Mouse (Mus musculus) intestine, embryonic 15.5 days (tissue): ENCODE data around the gene Msmb. TPM values are rescaled to one million over a fixed set of nuclear protein-coding genes. Genes with fewer than 3 reads are reported as not detected.
"Not testable (repeated sequence)": the region's sequence is repeated elsewhere in the genome, so short reads cannot be mapped to it uniquely, and the experiment has no call there.

ENCODE experiments used
- ATAC-seq: fragments of 200-750 bp; cut with Nextera tagmentation; 2 replicates; pipeline ENCODE4 v1.8.0; 2017; ENCODE audit warnings: moderate TSS enrichment, moderate library complexity
- H3K27ac ChIP-seq: fragments of 300-500 bp; sonication (generic); 2 replicates; pipeline ENCODE4 v1.5.1; 2015; ENCODE audit warnings: mild to moderate bottlenecking, inconsistent platforms
- H3K27me3 ChIP-seq: fragments of 300-500 bp; sonication (generic); replicated peaks from 2 replicates; pipeline ENCODE4 v1.6.1; 2015; ENCODE audit warnings: inconsistent platforms
- H3K36me3 ChIP-seq: fragments of 300-500 bp; sonication (generic); 2 replicates; pipeline ENCODE4 v1.6.1; 2015; ENCODE audit warnings: inconsistent platforms
- H3K4me1 ChIP-seq: fragments of 300-500 bp; sonication (generic); replicated peaks from 2 replicates; pipeline ENCODE4 v1.6.1; 2015; ENCODE audit warnings: inconsistent platforms
- H3K4me2 ChIP-seq: fragments of 300-500 bp; sonication (generic); replicated peaks from 2 replicates; pipeline ENCODE4 v1.6.1; 2015; ENCODE audit warnings: mild to moderate bottlenecking, inconsistent platforms
- H3K4me3 ChIP-seq: fragments of 300-500 bp; sonication (generic); replicated peaks from 2 replicates; pipeline ENCODE4 v1.5.1; 2015; ENCODE audit warnings: inconsistent platforms
- H3K9ac ChIP-seq: fragments of 300-500 bp; sonication (generic); 2 replicates; pipeline ENCODE4 v1.6.1; 2015; ENCODE audit warnings: inconsistent platforms
- H3K9me3 ChIP-seq: fragments of 300-500 bp; sonication (generic); 2 replicates; pipeline ENCODE4 v1.6.1; 2016; ENCODE audit warnings: inconsistent platforms
- WGBS: fragments of 180-500 bp; shearing (Covaris S2); methylation state at CpG from one replicate; pipeline ENCODE4 v1.1.7; 2015; 5-methylcytosine and 5-hydroxymethylcytosine counted together
- polyA plus RNA-seq: library from polyadenylated mRNA; unstranded; fragments of >200 nt; fragmentation: Nextera tagmentation; extraction: Ambion mirVana; gene quantifications from 2 replicates; pipeline ENCODE4 v1.2.1, GENCODE M21; 2015

The Msmb gene
- polyA plus RNA-seq, 1 experiment from 2014 or later, result not detected

- H3K36me3 ChIP-seq, result peaks cover 7% of the 10 kb centered on the region
- no peak overlapping the region for H3K27ac ChIP-seq
- no peak overlapping the region for H3K4me2 ChIP-seq
- no peak overlapping the region for H3K9ac ChIP-seq
- ATAC-seq, result peak; percentile 89
- 62% methylated on average over 6 of the region's 6 CpGs for WGBS
- H3K4me1 ChIP-seq, result no peaks in the 10 kb centered on the region
- no peaks in the 10 kb centered on the region for H3K9me3 ChIP-seq
- no peak overlapping the region for H3K4me3 ChIP-seq
- no peaks in the 10 kb centered on the region for H3K27me3 ChIP-seq
Observed at GRCm38 (mm10) chr14:32190627-32191391, 49.0 kb downstream of the Msmb start.

- no peak overlapping the region for H3K4me2 ChIP-seq
- no peaks in the 10 kb centered on the region for H3K27me3 ChIP-seq
- no peaks in the 10 kb centered on the region for H3K9me3 ChIP-seq
- H3K27ac ChIP-seq, result no peak overlapping the region
- no peak overlapping the region for H3K4me3 ChIP-seq
- no peak for ATAC-seq
- H3K9ac ChIP-seq, result no peak overlapping the region
- H3K4me1 ChIP-seq, result no peaks in the 10 kb centered on the region
- 68% methylated on average over 5 of the region's 5 CpGs for WGBS
- H3K36me3 ChIP-seq, result peaks cover 9% of the 10 kb centered on the region
Observed at GRCm38 (mm10) chr14:32191926-32192325, 50.1 kb downstream of the Msmb start.

DNA sequence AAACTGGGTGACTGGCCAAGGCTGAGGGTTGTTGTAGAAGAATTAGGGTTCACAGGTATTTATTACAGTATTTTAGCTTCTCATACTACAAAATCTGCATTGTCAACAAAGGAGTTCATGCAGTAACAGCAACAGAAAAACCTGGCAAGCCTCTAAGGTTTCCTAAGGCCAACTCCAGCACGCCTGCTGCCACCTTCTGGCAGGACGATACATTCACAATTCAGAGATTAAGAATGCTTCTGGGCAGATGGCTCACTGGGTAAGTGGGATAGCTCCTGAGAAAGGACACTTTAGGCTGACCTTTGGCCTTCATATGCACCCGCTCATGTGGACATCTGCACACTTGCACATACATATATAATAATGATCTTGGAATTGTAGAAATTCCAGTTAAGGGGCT lies 50.6 kb downstream of the Msmb start:
- Histone ChIP-seq H3K36me3 (peaks cover 12% of the 10 kb centered on the region), H3K9ac (no peak overlapping the region), H3K4me2 (no peak overlapping the region), H3K27me3 (no peaks in the 10 kb centered on the region), H3K4me3 (no peak overlapping the region), H3K9me3 (no peaks in the 10 kb centered on the region), H3K27ac (no peak overlapping the region), H3K4me1 (no peaks in the 10 kb centered on the region)
- WGBS, result 39% methylated on average over 3 of the region's 3 CpGs
- ATAC-seq, result peak; percentile 40; the same call in 1 of the 2 replicates

DNA sequence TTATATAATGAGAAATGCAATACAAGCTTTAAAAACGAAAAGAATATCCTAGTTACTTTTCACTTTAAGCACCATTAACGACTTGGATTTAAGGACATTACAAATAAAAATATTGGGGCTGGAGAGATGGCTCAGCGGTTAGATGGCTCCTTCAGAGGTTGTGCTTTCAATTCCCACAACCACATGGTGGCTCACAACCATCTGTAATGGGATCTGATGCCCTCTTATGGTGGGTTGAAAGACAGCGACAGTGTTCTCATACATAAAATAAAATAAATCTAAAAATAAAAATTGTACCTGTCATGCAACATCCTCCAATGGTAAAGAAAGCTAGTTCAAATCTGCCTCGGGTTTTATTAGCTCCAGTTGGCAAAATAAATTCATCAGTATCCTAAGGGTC lies 51.7 kb downstream of the Msmb start:
- H3K27ac ChIP-seq, ATAC-seq, H3K36me3 ChIP-seq, H3K4me3 ChIP-seq, H3K27me3 ChIP-seq, H3K4me1 ChIP-seq, H3K9ac ChIP-seq, H3K9me3 ChIP-seq, H3K4me2 ChIP-seq: not testable (repeated sequence)
- WGBS, result 82% methylated on average over 5 of the region's 5 CpGs

DNA sequence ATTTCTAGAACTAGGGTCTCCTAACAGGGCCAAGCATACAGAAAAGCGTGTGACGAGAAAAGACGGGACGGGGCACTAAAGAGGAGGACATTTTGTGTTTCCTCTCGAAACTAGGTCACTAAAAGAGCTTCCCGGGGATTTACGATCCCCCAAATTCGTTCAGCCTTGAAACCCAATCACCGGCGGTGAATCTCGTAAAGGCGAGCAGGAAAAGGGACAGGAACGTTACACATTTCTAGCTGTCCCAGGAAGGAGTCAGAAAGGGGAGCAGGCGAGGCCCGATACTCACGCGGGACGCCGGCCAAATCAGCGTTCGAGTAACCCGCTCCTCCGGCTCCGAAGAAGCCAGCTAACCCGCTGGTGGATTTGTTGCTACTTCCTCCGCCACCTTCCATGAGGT lies 59.5 kb downstream of the Msmb start:
- peaks cover 16% of the 10 kb centered on the region for H3K4me1 ChIP-seq
- peak overlapping the region; percentile 15; the same call in 1 of the 2 replicates for H3K27ac ChIP-seq
- peak overlapping the region; percentile 85 for H3K4me3 ChIP-seq
- H3K36me3 ChIP-seq, result peaks cover 7% of the 10 kb centered on the region
- WGBS, result under 1% methylated on average over 26 of the region's 26 CpGs
- ATAC-seq, result peak; percentile 63
- H3K9ac ChIP-seq, result peak overlapping the region; percentile 90
- no peaks in the 10 kb centered on the region for H3K27me3 ChIP-seq
- peak overlapping the region; percentile 61 for H3K4me2 ChIP-seq
- H3K9me3 ChIP-seq, result no peaks in the 10 kb centered on the region

DNA sequence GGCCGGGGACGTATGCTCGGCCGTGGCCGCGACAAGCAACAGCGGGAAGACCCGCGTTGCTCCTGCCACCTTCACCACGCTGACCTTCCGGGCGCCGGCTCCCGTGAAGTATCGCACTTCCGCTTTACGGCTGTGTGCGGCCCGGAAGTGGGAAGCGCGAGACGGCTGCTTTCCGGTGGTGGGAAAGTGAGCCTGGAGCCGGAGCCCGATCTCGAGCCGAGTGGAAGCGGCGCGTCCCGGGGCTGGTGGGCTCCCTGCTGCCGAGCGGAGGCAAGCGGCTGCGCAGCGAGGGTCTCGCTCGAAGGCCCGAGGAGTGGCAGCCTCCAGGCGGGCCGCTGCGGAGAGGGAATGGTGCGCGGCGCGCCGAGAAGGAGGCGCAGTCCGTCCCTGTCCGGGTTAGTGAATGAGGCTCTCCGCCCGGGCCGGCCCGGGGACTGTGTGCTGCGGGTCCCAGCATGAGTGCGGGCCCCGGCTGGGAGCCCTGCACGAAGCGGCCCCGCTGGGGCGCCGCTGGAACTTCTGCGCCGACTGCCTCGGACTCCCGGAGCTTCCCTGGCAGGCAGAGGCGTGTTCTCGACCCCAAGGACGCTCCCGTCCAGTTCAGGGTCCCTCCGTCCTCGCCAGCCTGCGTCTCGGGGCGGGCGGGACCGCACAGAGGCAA lies 60.1 kb downstream of the Msmb start, which contains the start of the genes Timm23 and Parg:
TSS of gene Timm23 (minus strand) at position 108 of the 661 bp plus-strand sequence.
TSS of gene Parg (plus strand) at position 159 of the 661 bp plus-strand sequence.
- Histone ChIP-seq H3K4me2 (peak within 1 kb of the TSS; percentile 77), H3K9ac (peak within 1 kb of the TSS; percentile 90), H3K4me3 (peak within 1 kb of the TSS; percentile 85), H3K27ac (peak within 1 kb of the TSS; percentile 65), H3K9me3 (no peaks in the 10 kb centered on the region), H3K36me3 (peaks cover 5% of the 10 kb centered on the region), H3K4me1 (peaks cover 16% of the 10 kb centered on the region), H3K27me3 (no peaks in the 10 kb centered on the region)
- under 1% methylated on average over 73 of the region's 77 CpGs for WGBS
- peak; percentile 97 for ATAC-seq

Other genes starting within 250 kb of the Msmb start
- 0.04 and 0.05 TPM in 2 replicates for gene Galnt15, start 113.0 kb upstream of the Msmb start, polyA plus RNA-seq
- 34.8 and 39.1 TPM in 2 replicates for gene Oxnad1, start 56.6 kb upstream of the Msmb start, polyA plus RNA-seq
- 105 and 108 TPM in 2 replicates for gene Dph3, start 56.3 kb upstream of the Msmb start, polyA plus RNA-seq
- 164 and 166 TPM in 2 replicates for gene Ncoa4, start 17.8 kb downstream of the Msmb start, polyA plus RNA-seq
- 335 and 338 TPM in 2 replicates for gene Timm23, start 59.9 kb downstream of the Msmb start, polyA plus RNA-seq
- 35.9 and 37.0 TPM in 2 replicates for gene Parg, start 59.9 kb downstream of the Msmb start, polyA plus RNA-seq
- gene Ogdhl, start 180.0 kb downstream of the Msmb start, polyA plus RNA-seq, result 21.9 and 22.5 TPM in 2 replicates
- not detected in 2 replicates for gene 1700024G13Rik, start 246.4 kb downstream of the Msmb start, polyA plus RNA-seq